Mouse (Mus musculus) spleen, postnatal 4 days (tissue): ENCODE data around the gene Gm6899.

Source experiments
- DNase-seq, 2 experiments: peaks; one replicate each; pipeline ENCODE4 v3.0.0; 2022; ENCODE audit warnings: low spot score in 2 of 2

Gene Gm6899

GRCm38 (mm10) chr11:26593061-26594059 is at the start of gene Gm6899, which contains the start of gene Vrk2:
Gm6899 (plus strand) TSS chr11:26593241.
Vrk2 (minus strand) TSS chr11:26593999.
- DNase-seq, result peak; percentile 87 to 93

- no peak for DNase-seq
These were observed 41.5 kb upstream of the Gm6899 start for GRCm38 (mm10) chr11:26551551-26551950.

- no peak for DNase-seq
These were observed 7.4 kb upstream of the Gm6899 start for GRCm38 (mm10) chr11:26585409-26586366.

GRCm38 (mm10) chr11:26586367-26587183 is 6.5 kb upstream of the Gm6899 start:
- DNase-seq, result no peak

DNA sequence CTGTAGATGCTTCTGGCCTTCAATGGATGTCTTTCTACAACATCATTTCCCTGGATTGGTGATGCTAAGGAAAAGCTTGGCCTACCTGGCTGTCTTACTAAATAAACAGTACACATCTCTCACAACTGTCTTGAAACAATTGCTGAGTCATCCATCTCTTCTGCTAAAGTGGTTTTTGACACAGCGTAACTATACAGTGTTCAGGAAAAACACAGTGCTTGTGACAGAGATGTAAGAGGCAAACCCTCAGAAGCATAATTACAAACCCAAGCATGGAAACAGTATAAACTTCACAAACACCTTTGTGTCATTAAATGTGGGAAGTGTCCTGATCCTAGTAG is 5.9 kb upstream of the Gm6899 start:
- DNase-seq, result no peak

DNA sequence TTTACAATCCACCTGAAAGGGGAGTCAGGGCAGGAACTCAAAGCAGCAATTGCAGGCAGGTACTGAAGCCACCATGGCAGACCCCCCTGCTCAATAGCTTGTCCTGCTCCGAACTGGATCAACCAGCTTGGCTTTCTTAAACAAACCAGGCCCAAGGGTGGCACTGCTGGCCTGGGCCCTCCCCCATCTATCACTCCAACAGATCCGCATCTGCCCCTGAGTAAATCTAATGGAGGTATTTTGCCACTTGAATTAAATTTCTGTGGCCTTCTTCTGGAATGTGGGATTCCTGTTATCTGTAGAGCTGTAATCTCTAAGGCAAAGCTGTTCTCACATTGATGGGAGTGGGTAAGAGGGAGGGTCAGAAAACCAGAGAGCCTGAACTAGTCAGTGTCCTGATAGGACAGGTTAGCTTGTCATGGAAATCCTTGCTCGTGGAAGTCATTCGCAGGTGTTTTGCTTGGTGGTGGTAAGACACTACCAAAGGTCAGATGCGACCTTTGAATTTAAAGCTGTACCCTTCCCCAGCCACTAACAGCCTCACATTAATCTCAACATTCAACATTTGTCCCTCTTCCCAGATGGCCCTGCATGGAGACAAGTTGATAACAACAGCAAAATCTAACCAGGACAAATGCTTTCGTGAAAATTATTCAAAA is 517 bp upstream of the Gm6899 start:
- DNase-seq, result no peak

GRCm38 (mm10) chr11:26594487-26594886 is 1.4 kb downstream of the Gm6899 start:
- DNase-seq, result no peak

DNA sequence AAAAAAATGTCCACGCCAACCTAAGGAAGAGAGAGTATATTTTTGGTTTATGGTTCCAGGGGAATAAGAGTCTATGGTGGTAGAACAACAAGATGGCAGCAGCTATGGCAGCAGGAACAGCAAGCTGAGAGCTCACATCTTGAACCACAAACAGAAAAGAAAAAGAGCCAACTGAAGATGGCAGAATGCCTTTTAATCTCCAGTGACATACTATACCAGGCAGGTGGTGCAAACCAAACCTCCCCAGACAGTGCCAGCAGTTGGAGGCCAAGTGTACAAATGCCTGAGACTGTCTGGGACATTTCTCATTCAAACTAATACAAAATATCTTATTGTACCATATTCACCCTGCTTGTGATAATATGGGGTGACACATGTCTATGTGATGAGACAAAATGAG is 3.1 kb downstream of the Gm6899 start:
- no peak for DNase-seq

DNA sequence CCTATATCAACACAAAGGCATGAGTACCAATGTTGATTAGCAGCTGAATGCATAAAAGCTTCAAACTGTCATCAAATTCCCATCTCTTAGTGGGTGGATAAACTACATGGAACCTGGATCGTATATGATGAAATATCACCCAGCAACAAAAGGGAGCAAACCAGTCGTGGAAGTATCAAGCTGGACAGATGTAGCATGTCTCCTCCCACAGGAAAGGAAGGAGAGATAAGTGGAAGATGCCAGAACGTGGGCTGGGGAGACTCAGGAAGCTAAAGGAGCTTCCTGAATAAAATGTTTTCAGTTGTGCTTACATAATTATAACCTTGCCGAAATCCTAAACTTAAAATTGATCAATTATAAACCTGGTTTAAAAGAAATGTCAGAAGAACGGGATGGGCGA is 4.1 kb downstream of the Gm6899 start:
- DNase-seq, result no peak

GRCm38 (mm10) chr11:26597761-26598160 is 4.7 kb downstream of the Gm6899 start:
- no peak for DNase-seq

DNA sequence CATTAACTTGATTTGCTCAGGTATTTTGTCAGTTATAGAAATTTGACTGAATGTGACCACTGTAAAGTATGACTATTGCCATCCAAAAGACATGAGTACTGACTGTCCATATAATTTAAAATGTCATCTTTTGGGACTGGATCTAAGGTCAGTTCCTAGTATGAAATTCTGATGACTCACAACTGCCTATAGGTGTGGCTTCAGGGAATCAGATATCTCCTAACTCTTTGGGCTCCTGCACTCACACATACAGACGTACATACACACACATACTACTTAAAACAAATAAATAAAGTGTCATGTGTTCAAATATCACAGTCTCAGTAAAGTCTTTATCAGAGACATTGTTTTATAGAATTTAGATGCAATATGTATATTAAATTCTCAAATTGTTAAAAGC is 5.8 kb downstream of the Gm6899 start:
- DNase-seq, result no peak

DNA sequence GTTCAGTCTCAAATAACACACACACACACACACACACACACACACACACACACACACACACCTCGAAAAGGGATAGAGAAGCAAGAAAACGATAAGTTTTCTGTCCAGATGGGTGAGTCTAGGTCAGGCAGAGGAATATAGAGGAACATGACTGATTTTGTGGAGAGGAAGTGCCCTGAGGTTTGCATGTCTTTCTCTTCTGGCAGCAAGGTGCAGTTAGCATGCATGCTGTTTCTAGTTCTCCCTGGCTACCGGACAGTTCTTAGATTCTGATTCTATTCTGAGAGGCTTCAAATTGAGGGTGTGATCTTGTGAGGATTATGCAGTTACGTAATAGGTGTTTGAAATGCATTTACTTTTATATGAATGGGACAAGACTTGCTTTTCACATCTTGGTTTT is 7.7 kb downstream of the Gm6899 start:
- DNase-seq, result no peak

DNA sequence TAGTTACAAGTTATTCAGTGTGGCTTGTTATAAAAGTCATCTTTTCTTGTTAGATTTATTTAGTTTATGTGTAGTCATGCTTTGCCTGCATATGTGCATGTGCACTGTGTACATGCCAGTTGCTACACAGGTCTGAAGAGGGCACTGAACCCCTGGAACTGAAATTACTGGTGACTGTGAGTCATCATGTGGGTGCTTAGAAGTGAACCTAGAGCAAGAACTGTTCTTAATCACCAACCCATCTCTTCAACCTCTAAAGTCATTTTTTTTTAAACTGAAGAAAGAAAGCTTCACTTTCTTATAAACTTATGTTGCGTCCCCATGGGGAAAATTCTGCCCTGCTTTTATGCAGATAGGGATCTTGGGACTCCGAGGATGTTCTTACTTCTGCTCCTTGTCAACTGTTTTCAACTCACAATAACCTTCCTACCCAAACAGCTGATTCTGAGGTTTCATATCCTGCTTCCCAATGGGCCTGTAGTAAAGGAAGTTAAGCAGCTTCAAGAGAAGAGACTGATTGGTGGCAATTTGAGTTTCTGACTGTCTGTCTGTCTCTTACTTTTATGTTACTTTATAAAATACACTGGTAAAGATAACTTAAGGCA is 8.6 kb downstream of the Gm6899 start:
- no peak for DNase-seq

GRCm38 (mm10) chr11:26604061-26604655 is 11.1 kb downstream of the Gm6899 start:
- no peak for DNase-seq

- DNase-seq, result no peak
These were observed 15.8 kb downstream of the Gm6899 start for GRCm38 (mm10) chr11:26608795-26609194.

GRCm38 (mm10) chr11:26618475-26619223 is 25.6 kb downstream of the Gm6899 start:
- DNase-seq, result no peak

DNA sequence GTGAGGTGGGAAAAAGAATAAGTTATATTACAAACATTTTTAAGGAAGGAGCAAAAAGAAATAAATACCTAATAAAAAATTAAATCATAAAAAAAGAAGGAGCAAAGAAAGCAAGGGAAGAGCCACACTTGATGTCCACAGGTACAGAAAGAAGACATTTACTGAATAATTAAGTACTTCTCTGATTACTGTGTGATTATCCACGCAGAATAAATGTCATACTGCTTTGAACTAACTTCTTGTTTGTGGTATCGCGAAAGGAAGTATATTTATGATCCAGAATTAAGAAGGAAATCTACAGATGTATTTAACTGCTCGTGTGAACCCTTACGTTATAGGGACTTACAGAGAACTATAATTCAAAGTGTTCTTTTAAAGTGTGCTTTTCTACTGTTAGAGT is 29.7 kb downstream of the Gm6899 start:
- no peak for DNase-seq

- no peak for DNase-seq
These were observed 43.2 kb downstream of the Gm6899 start for GRCm38 (mm10) chr11:26636239-26636638.

GRCm38 (mm10) chr11:26640314-26640785 is 47.3 kb downstream of the Gm6899 start:
- DNase-seq, result peak; percentile 22 to 62
